Mouse (Mus musculus): ENCODE data around the gene Retreg1.
"Not testable (repeated sequence)": the region's sequence is repeated elsewhere in the genome, so short reads cannot be mapped to it uniquely, and the experiment has no call there.

Retreg1 gene

GRCm38 (mm10) chr15:25946482-25946881 lies 103.5 kb downstream of the Retreg1 start:
- no peak for DNase-seq (ENCODE audit: low read depth, low spot score)

GRCm38 (mm10) chr15:25947383-25947782 lies 104.4 kb downstream of the Retreg1 start:
- DNase-seq (ENCODE audit: low read depth, low spot score), result no peak

DNA sequence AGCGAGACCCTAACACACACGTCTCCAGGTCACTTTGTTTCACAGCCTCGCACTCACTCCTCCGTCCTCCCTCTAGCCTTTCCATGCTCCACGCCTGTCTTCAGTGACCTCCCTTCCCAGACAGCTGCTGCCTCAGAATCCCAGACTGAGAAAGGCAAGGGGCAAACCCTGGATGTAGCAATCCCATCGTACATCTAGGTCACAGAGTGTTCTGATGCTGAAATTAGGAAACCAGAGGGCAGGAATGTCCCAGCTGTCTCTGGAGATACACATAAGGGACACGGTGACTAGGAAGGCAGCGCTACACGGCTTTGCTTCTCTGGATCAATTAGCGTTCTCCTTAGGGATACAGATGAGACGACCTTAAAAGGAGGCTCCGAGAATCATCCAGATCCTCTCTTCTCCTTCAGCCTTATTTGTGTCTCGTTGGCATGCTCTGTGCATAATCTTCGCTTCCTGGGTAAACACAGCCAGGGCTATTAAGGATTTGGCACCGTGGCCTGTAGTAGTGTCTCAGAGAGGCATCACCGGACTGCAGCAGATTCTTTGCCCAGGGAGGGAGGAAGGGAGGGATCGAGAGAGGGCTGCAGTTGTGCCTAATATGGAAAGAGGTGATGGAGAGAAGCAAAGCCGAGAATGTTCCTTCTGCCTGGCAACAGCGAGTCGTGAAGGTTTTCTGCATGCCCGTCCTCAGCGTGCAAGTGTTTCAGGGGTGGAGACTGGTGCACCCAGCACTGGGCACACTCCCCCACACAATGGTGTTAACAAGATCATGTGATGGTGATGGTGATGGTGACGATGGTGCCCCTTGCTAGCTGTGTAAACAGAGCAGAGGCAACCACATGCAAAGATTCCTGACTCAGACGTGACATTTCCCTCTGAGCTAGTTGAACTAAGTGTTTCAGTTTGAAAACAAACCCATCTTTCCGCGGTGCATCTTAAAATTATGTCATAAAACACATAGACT lies 105.6 kb downstream of the Retreg1 start:
- DNase-seq (ENCODE audit: low read depth, low spot score), result no peak

- DNase-seq (ENCODE audit: low read depth, low spot score), result no peak
These were observed 106.7 kb downstream of the Retreg1 start for GRCm38 (mm10) chr15:25949696-25950095.

DNA sequence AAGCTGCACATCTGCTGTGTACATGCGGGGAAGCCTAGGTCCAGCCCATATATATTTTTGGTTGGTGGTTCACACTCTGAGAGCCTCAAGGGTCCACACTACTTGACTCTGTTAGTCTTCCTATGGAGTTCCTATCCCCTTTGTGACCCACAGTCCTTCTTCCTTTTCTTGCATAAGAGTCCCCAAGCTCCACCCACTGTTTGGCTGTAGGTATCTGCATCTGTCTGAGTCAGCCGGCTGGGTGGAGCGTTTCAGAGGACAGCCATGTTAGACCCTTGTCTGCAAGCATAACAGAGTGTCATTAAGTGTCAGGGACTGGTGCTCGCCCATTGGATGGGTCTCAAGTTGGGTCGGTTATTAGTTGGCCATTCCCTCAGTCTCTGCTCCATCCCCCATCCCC lies 107.6 kb downstream of the Retreg1 start:
- no peak for DNase-seq (ENCODE audit: low read depth, low spot score)

- DNase-seq (ENCODE audit: low read depth, low spot score), result no peak
These were observed 108.1 kb downstream of the Retreg1 start for GRCm38 (mm10) chr15:25951037-25951436.

GRCm38 (mm10) chr15:25956001-25956400 lies 113.0 kb downstream of the Retreg1 start:
- no peak for DNase-seq (ENCODE audit: low read depth, low spot score)

DNA sequence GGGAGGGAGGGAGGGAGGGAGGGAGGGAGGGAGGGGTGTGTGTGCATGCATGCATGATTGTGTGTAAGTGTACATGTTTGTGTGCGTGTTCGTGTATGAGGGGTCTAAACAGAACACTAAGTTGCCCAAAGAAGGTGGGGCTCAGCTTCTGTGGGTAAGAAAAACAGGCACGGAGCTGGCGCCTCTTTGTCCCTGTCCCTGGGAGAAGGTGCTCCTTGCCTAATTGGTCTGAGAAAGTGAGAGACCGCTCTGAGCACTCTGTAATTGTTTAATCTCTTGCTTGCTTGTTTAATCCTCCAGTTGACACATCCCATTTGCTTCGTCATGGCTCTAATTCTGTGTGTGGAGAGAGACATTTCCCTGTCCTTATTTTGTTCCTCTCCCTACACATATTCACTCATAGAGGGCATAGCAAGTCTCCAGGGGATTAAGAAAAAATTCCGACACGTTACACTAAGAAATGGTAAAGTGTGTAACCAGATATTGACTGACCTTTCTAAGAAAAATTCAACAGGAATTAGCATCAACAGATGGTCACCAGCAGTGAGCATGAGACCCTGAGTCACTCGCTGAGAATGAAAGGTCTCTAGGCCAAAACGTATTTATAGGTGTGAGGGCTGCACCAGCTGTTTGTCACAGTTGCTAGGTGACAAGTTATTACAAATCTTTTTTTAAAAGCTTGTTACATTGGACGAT lies 113.6 kb downstream of the Retreg1 start:
- DNase-seq (ENCODE audit: low read depth, low spot score), result peak; percentile 43

DNA sequence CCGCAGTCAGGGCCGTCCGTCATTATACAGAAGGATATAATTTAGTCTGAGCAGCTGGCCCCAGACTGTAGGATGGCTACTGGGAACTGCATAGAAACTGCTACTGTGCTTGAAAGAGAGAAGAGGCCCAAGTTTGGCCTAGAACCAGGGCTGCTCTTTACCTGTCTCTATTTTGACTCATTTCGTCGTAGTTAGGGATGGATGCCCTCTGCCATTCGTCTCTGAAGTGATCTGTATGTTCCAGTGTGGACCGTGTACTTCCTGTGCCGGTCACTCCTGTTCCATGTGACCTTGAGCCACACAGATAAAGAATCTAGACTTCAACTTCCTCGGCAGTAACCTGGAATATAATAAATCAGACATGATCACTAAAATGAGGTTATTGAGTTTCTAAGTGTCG lies 114.7 kb downstream of the Retreg1 start:
- no peak for DNase-seq (ENCODE audit: low read depth, low spot score)

GRCm38 (mm10) chr15:25959375-25959774 lies 116.4 kb downstream of the Retreg1 start:
- DNase-seq (ENCODE audit: low read depth, low spot score), result peak; percentile 50

DNA sequence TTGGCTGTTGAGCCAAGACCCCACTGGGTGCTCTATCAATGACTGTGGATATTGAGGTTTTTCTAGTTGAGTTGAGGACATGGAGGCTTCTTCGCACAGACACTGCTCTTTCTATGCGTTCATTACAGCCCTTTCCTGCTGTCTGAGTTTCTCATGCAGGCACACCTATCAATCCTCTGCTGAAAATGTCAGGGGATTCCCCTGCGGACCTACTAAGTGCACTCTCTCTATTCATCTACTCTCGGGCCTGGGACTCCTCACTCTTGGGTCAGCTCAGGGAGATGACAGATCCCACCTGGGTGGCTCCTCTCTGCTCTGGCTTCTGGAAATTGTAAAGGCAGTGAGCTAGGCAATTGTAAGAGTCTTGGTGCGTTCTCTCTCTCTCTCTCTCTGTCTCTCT lies 117.3 kb downstream of the Retreg1 start:
- DNase-seq (ENCODE audit: low read depth, low spot score), result no peak

- no peak for DNase-seq (ENCODE audit: low read depth, low spot score)
These were observed 123.3 kb downstream of the Retreg1 start for GRCm38 (mm10) chr15:25966220-25966774.

DNA sequence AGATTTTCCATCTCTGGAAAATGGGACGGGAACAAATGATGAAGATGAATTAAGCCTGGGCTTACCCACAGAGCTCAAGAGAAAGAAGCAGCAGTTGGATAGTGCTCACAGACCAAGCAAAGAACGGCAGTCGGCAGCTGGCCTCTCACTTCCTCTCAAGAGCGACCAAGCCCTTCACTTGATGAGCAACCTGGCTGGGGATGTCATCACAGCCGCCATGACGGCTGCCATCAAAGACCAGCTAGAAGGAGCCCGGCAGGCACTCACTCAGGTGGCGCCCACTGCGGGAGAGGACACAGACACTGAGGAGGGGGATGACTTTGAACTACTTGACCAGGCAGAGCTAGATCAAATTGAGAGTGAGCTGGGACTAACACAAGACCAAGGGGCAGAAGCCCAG lies 128.6 kb downstream of the Retreg1 start:
- no peak for DNase-seq (ENCODE audit: low read depth, low spot score)

DNA sequence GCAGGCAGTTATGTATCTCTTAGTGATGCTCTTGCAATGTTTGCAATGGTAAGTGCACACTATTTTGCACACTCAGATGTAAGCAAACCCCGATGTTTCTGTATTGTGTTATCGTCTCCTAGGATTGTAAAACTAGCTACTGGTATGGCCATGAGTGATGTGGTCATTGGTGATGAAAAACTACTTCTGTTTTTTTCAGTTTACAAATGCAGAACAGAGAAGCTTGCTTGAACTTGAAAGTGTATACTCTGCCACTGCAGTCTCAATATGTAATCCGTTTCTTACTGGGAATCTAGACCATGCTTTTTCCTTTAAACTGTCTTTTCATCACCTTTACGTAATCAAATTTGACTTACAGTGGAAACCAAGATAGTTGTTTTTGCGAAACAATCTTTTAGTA lies 129.8 kb downstream of the Retreg1 start:
- DNase-seq (ENCODE audit: low read depth, low spot score), result no peak

DNA sequence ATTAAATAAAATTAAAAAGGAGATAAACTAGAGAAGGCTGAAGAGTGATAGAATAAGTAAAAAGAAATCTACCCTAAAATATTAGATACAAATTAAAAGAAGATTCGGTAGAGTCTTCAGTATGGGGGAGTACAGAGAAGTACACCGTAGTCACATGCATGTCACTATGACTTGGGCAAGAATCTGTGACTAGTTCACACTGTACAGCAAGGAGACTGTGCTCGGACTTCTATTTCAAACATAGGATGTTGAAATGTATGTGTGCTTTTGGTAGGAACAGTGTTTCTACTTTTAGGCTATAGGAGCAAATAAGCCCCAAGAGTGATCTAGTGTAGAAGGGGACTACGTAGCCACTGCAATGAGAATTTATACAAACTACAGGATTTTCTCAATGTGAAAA lies 131.4 kb downstream of the Retreg1 start:
- DNase-seq (ENCODE audit: low read depth, low spot score), result no peak

DNA sequence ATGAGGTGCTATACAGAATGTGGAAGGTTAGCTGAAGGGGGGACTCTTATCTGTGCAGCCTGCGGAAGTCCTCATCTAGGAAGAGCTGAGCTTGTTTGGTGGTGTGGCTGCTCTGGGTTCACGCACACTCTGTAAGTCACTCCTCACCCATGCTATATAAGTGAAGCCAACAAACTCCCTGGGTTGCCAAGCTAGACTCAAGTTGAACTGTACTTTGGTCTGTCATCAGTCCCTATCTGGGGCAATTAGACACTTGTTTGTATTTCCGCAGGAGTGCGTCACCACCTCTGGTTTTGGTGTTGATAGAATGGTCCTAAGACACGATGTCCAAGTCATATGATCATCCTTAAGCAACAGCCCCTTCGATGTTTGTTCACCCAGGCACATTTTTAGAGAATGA lies 132.8 kb downstream of the Retreg1 start:
- DNase-seq (ENCODE audit: low read depth, low spot score), result no peak

GRCm38 (mm10) chr15:25983614-25984013 lies 140.6 kb downstream of the Retreg1 start:
- DNase-seq (ENCODE audit: low read depth, low spot score), result not testable (repeated sequence)

DNA sequence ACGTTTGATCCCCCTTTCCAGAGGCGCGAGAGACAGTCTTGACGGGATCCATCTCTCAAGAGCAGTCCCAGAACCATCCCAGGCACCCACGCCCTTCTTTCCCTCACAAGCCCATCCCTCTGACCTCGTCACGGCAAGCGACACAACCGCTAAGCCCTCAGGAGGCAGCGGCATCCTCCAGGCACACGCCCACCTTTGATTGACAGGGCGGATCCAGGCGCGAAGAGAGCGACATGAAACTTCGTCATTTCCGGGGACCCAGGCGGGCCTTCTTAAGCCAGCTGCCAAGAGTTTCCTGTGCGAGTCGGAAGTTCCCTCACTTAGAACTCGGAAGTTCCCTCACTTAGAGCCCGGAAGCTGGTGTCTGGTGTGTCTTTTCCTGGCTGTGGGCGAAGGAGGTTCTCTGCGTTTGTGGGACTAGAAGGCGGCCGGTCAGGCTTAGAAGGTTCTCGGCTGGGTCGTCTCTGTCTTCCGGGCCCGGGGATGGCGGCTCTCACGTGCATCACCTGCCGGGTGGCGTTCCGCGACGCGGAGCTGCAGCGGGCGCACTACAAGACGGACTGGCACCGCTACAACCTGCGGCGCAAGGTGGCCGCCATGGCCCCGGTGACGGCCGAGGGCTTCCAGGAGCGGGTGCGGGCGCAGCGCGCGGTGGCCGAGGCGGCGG lies 141.2 kb downstream of the Retreg1 start, which contains the start of gene Zfp622:
Gene Zfp622 (plus strand): TSS at position 300 of the 667 bp plus-strand sequence.
- peak; percentile 96 for DNase-seq (ENCODE audit: low read depth, low spot score)

GRCm38 (mm10) chr15:25984734-25985492 lies 141.9 kb downstream of the Retreg1 start:
- DNase-seq (ENCODE audit: low read depth, low spot score), result peak; percentile 13

GRCm38 (mm10) chr15:25992992-25993727 lies 150.2 kb downstream of the Retreg1 start:
- DNase-seq (ENCODE audit: low read depth, low spot score), result peak; percentile 65

All from forelimb bud, embryonic 11.5 days (tissue).